Mouse (Mus musculus): Measurements from ENCODE around the gene Rilp. TPM values are rescaled to one million over a fixed set of nuclear protein-coding genes. Genes with fewer than 3 reads are reported as not detected.

The Rilp gene
- total RNA-seq (2015; ENCODE audit: low replicate concordance) = not detected in 2 replicates
- total RNA-seq (2017; ENCODE audit: low replicate concordance) = 0.26 and 1.3 TPM in 2 replicates

GRCm38 (mm10) chr11:75509741-75510626 lies at the start of gene Rilp:
Gene Rilp, plus strand, starts transcription at chr11:75510094.
- ATAC-seq (replicated peaks; ENCODE audit: low FRiP score, poor library complexity, severe bottlenecking) = peak; percentile 51

- ATAC-seq (replicated peaks; ENCODE audit: low FRiP score, poor library complexity, severe bottlenecking) = peak; percentile 60
Observed at GRCm38 (mm10) chr11:75460103-75460843, 49.6 kb upstream of the Rilp start.

GRCm38 (mm10) chr11:75460844-75461742 lies 48.8 kb upstream of the Rilp start, which contains the start of gene Tlcd2:
Gene Tlcd2, plus strand, starts transcription at chr11:75461715.
- peak; percentile 78 for ATAC-seq (replicated peaks; ENCODE audit: low FRiP score, poor library complexity, severe bottlenecking)

- ATAC-seq (replicated peaks; ENCODE audit: low FRiP score, poor library complexity, severe bottlenecking) = no peak
Observed at GRCm38 (mm10) chr11:75461743-75462252, 48.1 kb upstream of the Rilp start.

GRCm38 (mm10) chr11:75462253-75462783 lies 47.6 kb upstream of the Rilp start:
- ATAC-seq (replicated peaks; ENCODE audit: low FRiP score, poor library complexity, severe bottlenecking) = peak; percentile 55

GRCm38 (mm10) chr11:75462865-75463336 lies 47.0 kb upstream of the Rilp start:
- peak; percentile 21 for ATAC-seq (replicated peaks; ENCODE audit: low FRiP score, poor library complexity, severe bottlenecking)

GRCm38 (mm10) chr11:75463624-75464023 lies 46.3 kb upstream of the Rilp start:
- no peak for ATAC-seq (replicated peaks; ENCODE audit: low FRiP score, poor library complexity, severe bottlenecking)

GRCm38 (mm10) chr11:75464417-75464816 lies 45.5 kb upstream of the Rilp start:
- no peak for ATAC-seq (replicated peaks; ENCODE audit: low FRiP score, poor library complexity, severe bottlenecking)

GRCm38 (mm10) chr11:75465051-75465450 lies 44.8 kb upstream of the Rilp start:
- ATAC-seq (replicated peaks; ENCODE audit: low FRiP score, poor library complexity, severe bottlenecking) = no peak

GRCm38 (mm10) chr11:75466731-75467505 lies 43.0 kb upstream of the Rilp start:
- ATAC-seq (replicated peaks; ENCODE audit: low FRiP score, poor library complexity, severe bottlenecking) = no peak

GRCm38 (mm10) chr11:75467512-75468215 lies 42.2 kb upstream of the Rilp start:
- ATAC-seq (replicated peaks; ENCODE audit: low FRiP score, poor library complexity, severe bottlenecking) = peak; percentile 91

GRCm38 (mm10) chr11:75468410-75468809 lies 41.5 kb upstream of the Rilp start:
- ATAC-seq (replicated peaks; ENCODE audit: low FRiP score, poor library complexity, severe bottlenecking) = no peak

GRCm38 (mm10) chr11:75469261-75469660 lies 40.6 kb upstream of the Rilp start:
- ATAC-seq (replicated peaks; ENCODE audit: low FRiP score, poor library complexity, severe bottlenecking) = no peak

GRCm38 (mm10) chr11:75470675-75471074 lies 39.2 kb upstream of the Rilp start:
- ATAC-seq (replicated peaks; ENCODE audit: low FRiP score, poor library complexity, severe bottlenecking) = no peak

- ATAC-seq (replicated peaks; ENCODE audit: low FRiP score, poor library complexity, severe bottlenecking) = peak; percentile 63
Observed at GRCm38 (mm10) chr11:75472469-75473081, 37.3 kb upstream of the Rilp start.

- 0 out of 2 replicates have a peak, but pooled peaks have one; percentile 8 for ATAC-seq (replicated peaks; ENCODE audit: low FRiP score, poor library complexity, severe bottlenecking)
Observed at GRCm38 (mm10) chr11:75473376-75473775, 36.5 kb upstream of the Rilp start.

GRCm38 (mm10) chr11:75486192-75486591 lies 23.7 kb upstream of the Rilp start:
- peak; percentile 26 for ATAC-seq (replicated peaks; ENCODE audit: low FRiP score, poor library complexity, severe bottlenecking)
